Mouse (Mus musculus) ES-E14 (cell line): ENCODE measurements around the gene Ssna1.

Experiments
- CHD2 ChIP-seq: IDR thresholded peaks from 2 replicates; pipeline ENCODE4 v1.6.1; 2014; ENCODE audit warnings: mild to moderate bottlenecking, low read depth, low read length, inconsistent platforms
- HCFC1 ChIP-seq: IDR thresholded peaks from 2 replicates; pipeline ENCODE4 v1.6.1; 2012; ENCODE audit warnings: low read length, inconsistent platforms, borderline replicate concordance; ENCODE audit not compliant: insufficient read depth
- MAFK ChIP-seq: IDR thresholded peaks from 2 replicates; pipeline ENCODE4 v1.6.1; 2014; ENCODE audit warnings: mild to moderate bottlenecking, low read depth, low read length, inconsistent platforms; ENCODE audit not compliant: insufficient read depth
- ZC3H11A ChIP-seq: IDR thresholded peaks from 2 replicates; pipeline ENCODE4 v1.6.1; 2012; ENCODE audit warnings: low read depth, mild to moderate bottlenecking, inconsistent platforms, low read length, borderline replicate concordance
- ZNF384 ChIP-seq: IDR thresholded peaks from 2 replicates; pipeline ENCODE4 v1.6.1; 2012; ENCODE audit warnings: low read depth, low read length, inconsistent platforms

- TF ChIP-seq ZC3H11A: no peak
- TF ChIP-seq MAFK: no peak
- TF ChIP-seq CHD2: no peak
- TF ChIP-seq HCFC1: no peak
- TF ChIP-seq ZNF384: no peak
These were observed 31.9 kb upstream of the Ssna1 start for GRCm38 (mm10) chr2:25303931-25304656.
